Mouse (Mus musculus) kidney, embryonic 14.5 days (tissue): ENCODE measurements around the gene Scube2. TPM values are rescaled to one million over a fixed set of nuclear protein-coding genes. Genes with fewer than 3 reads are reported as not detected.

Experiments used
- ATAC-seq: fragments of 200-750 bp; cut with Nextera tagmentation; 2 replicates; pipeline ENCODE4 v1.8.0; 2017; ENCODE audit warnings: moderate number of reproducible peaks, mild to moderate bottlenecking, moderate TSS enrichment, moderate library complexity; ENCODE audit not compliant: low FRiP score, low TSS enrichment
- H3K27ac ChIP-seq: fragments of 300-500 bp; sonication (generic); 2 replicates; pipeline ENCODE4 v1.5.1; 2014; ENCODE audit warnings: low read depth, mild to moderate bottlenecking, low read length, moderate library complexity, mixed read lengths
- H3K27me3 ChIP-seq: fragments of 300-500 bp; sonication (generic); 2 replicates; pipeline ENCODE4 v1.6.1; 2014; ENCODE audit warnings: mild to moderate bottlenecking, low read length; ENCODE audit not compliant: control insufficient read depth, insufficient read depth
- H3K36me3 ChIP-seq: fragments of 300-500 bp; sonication (generic); 2 replicates; pipeline ENCODE4 v1.6.1; 2014; ENCODE audit warnings: low read length, mixed read lengths; ENCODE audit not compliant: control insufficient read depth, insufficient read depth
- H3K4me1 ChIP-seq: fragments of 300-500 bp; sonication (generic); 2 replicates; pipeline ENCODE4 v1.6.1; 2014; ENCODE audit warnings: low read length, mixed read lengths; ENCODE audit not compliant: control insufficient read depth, insufficient read depth
- H3K4me2 ChIP-seq: fragments of 300-500 bp; sonication (generic); replicated peaks from 2 replicates; pipeline ENCODE4 v1.6.1; 2014; ENCODE audit warnings: low read depth, mild to moderate bottlenecking, low read length
- H3K4me3 ChIP-seq: fragments of 300-500 bp; sonication (generic); 2 replicates; pipeline ENCODE4 v1.5.1; 2014; ENCODE audit warnings: mild to moderate bottlenecking, low read length
- H3K9ac ChIP-seq: fragments of 300-500 bp; sonication (generic); 2 replicates; pipeline ENCODE4 v1.6.1; 2014; ENCODE audit warnings: low read depth, mild to moderate bottlenecking, low read length, moderate library complexity
- H3K9me3 ChIP-seq: fragments of 300-500 bp; sonication (generic); 2 replicates; pipeline ENCODE4 v1.6.1; 2016; ENCODE audit warnings: low read length; ENCODE audit not compliant: control insufficient read depth
- WGBS: fragments of 180-500 bp; shearing (Covaris S2); extraction: QIAGEN DNeasy Blood & Tissue Kit; methylation state at CpG from one replicate; pipeline ENCODE4 v1.1.7; 2014; 5-methylcytosine and 5-hydroxymethylcytosine counted together
- polyA plus RNA-seq: library from polyadenylated mRNA; unstranded; fragments of >200 nt; fragmentation: Nextera tagmentation; extraction: Ambion mirVana; gene quantifications from 2 replicates; pipeline ENCODE4 v1.2.1, GENCODE M21; 2014

The Scube2 gene
- 0.34 and 0.77 TPM in 2 replicates for polyA plus RNA-seq

DNA sequence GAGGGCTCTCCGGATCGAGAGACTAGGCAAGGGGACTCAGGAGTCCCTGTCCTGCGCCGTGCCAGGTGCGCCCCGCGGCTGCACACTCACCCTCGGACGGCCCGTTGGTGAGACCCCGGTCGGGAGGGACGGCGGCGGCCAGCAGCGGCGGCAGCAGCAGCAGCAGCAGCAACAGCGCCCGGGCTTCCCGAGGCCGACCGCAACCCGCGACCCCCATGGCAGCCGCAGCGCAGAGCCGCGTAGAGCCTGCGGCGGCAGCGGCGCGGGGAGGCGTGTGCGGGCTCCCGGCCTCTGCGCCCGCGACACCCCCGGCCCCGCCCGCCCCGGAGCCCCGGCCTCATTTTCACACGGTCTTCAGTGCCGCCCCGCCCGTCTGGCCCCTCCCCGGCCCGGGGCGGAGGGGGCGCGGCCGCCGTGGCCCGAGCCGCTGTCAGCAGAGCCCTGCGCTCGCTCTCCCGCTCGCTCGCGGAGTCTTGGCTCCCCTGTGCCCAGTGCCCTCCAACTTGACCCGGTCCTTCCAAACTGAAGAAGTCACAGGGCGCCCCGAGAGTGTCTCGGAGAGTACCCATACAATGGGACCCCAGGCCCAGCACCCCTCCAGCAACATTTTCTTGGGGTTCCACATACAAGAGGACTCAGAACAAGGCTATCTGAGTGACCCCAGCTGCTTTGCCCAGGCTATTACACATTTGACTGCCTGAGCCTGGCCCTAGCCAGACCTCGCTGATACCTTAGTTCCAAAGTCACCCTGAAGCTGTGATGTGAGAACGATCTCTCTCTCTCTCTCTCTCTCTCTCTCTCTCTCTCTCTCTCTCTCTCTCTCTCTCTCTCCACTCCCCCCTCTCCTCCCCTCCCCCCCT, at the start of gene Scube2:
Gene Scube2, minus strand, starts transcription at position 310 of the 860 bp plus-strand sequence.
- Histone ChIP-seq H3K4me2 (peak within 1 kb of the TSS; percentile 98), H3K4me3 (peak within 1 kb of the TSS; percentile 56), H3K27me3 (peaks cover 24% of the 10 kb centered on the region), H3K9me3 (no peaks in the 10 kb centered on the region), H3K36me3 (no peaks in the 10 kb centered on the region), H3K9ac (peak within 1 kb of the TSS; percentile 65), H3K27ac (no peak within 1 kb of the TSS), H3K4me1 (0 out of 2 replicates have a peak, but pooled peaks cover 7% of the 10 kb centered on the region)
- under 1% methylated on average over 55 of the region's 69 CpGs for WGBS
- ATAC-seq = peak; percentile 80

DNA sequence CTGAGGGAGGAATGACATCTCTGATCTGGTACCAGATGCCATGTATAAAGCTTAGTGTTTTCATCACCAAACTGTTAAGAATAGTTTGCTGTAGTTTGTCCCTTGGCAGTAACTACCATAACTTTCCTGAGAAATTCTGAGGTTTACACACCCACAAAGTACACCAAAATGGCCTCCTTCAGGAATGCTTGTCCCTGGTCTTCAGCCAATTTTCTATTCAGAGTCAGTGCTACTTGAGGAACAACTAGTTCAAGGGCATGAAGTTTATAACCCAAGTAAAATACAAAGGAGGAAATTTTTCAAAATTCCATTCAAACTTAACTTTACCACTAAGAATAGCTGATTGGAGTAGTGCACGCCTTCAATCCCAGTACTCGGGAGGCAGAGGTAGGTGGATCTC, 40.7 kb upstream of the Scube2 start:
- 96% methylated on average over 2 of the region's 2 CpGs for WGBS
- H3K9ac ChIP-seq = no peak overlapping the region
- H3K4me3 ChIP-seq = no peak overlapping the region
- H3K4me1 ChIP-seq = no peaks in the 10 kb centered on the region
- no peak overlapping the region for H3K4me2 ChIP-seq
- ATAC-seq = no peak
- H3K27ac ChIP-seq = no peak overlapping the region
- no peaks in the 10 kb centered on the region for H3K27me3 ChIP-seq
- H3K9me3 ChIP-seq = no peaks in the 10 kb centered on the region
- H3K36me3 ChIP-seq = peaks cover 74% of the 10 kb centered on the region

DNA sequence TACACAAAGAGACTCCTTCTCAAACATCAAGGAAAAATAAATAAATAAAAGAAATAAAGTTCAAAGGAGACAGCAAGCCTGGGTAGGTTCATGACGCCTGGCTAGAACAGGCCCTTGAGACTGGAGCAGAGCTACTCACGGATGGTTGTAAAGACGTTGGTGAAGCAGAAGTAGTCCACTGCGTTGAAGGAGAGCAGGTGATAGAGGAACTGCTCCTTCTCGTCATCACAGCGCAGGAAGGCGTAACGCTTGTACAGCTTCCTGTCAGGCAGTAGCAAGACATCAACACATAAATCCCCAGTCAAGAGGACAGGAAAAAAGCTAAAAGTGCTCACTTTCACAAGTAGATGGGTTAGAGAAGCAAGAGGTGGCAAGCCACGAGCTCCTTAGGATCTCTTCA, 35.4 kb upstream of the Scube2 start:
- Histone ChIP-seq H3K4me2 (no peak overlapping the region), H3K4me1 (no peaks in the 10 kb centered on the region), H3K36me3 (peaks cover 90% of the 10 kb centered on the region), H3K27me3 (no peaks in the 10 kb centered on the region), H3K27ac (no peak overlapping the region), H3K9ac (no peak overlapping the region), H3K4me3 (no peak overlapping the region), H3K9me3 (no peaks in the 10 kb centered on the region)
- ATAC-seq = no peak
- 85% methylated on average over 9 of the region's 9 CpGs for WGBS

DNA sequence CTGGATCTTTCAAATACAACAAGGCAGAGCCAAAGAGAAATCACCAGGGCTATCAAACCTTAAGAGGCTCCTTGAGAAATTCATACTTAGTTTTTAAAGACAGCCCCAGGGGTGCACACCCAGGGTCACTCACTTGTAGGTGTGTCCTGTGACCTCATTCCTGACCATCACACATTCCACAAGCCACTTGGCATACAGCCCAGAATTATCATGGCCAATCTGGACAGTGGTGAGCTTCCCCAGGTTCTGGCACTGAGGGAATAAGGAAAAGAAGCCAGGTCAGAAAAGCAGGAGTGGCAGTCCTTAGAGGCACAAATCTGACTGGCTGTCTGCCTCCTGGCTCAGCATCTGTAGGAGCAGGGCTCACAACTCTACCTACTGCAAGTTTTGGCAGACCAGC, 33.4 kb upstream of the Scube2 start:
- Histone ChIP-seq H3K9ac (no peak overlapping the region), H3K4me1 (no peaks in the 10 kb centered on the region), H3K36me3 (peaks cover 91% of the 10 kb centered on the region), H3K27ac (no peak overlapping the region), H3K4me3 (no peak overlapping the region), H3K27me3 (no peaks in the 10 kb centered on the region), H3K4me2 (no peak overlapping the region), H3K9me3 (no peaks in the 10 kb centered on the region)
- no peak for ATAC-seq

DNA sequence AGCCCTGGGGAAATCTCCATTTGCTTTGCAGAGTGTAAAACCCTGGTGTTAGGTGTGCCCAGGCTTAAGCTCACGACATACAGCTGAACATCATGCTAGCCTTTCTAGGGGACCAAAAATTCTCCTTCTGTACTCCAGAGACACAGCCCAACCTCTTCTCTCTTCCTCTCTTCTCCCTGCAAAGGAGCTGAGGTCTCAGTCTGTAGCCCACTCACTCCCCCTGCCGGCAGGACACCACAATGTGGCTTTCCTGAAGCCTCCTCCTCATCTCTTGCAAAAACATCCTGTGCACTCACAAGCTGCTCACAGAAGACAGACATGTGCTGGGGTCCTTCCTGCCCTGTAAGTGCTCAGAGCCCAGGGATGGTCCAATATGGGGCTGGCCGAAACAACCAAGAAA, 27.1 kb upstream of the Scube2 start:
- no peak for ATAC-seq
- no peaks in the 10 kb centered on the region for H3K27me3 ChIP-seq
- 43% methylated on average over 3 of the region's 3 CpGs for WGBS
- H3K27ac ChIP-seq = no peak overlapping the region
- H3K4me2 ChIP-seq = no peak overlapping the region
- H3K9me3 ChIP-seq = no peaks in the 10 kb centered on the region
- H3K36me3 ChIP-seq = peaks cover 57% of the 10 kb centered on the region
- H3K9ac ChIP-seq = no peak overlapping the region
- no peaks in the 10 kb centered on the region for H3K4me1 ChIP-seq
- no peak overlapping the region for H3K4me3 ChIP-seq

DNA sequence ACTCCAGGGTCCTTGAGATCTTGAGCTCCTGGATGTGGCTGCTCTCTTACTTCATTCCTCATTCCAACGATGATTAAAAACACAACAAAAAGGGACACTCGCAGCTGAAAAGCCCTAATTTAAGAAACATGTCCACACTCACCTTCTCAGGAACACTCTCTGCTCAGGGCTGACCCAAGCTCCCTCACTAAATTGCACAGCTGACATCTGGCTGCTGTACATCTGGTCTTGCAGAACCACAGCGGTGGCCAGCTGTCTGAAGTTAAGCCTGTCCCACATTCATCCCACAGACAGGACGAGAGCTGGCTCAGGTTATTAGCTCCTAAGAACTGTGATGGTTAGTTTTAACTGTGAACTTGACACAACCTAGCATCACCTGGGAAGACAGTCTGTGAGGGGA, 26.3 kb upstream of the Scube2 start:
- WGBS = 90% methylated on average over 4 of the region's 4 CpGs
- Histone ChIP-seq H3K4me3 (no peak overlapping the region), H3K36me3 (peaks cover 49% of the 10 kb centered on the region), H3K4me2 (no peak overlapping the region), H3K9ac (no peak overlapping the region), H3K27me3 (no peaks in the 10 kb centered on the region), H3K27ac (no peak overlapping the region), H3K9me3 (peaks cover 1% of the 10 kb centered on the region; the same call in 1 of the 2 replicates), H3K4me1 (no peaks in the 10 kb centered on the region)
- ATAC-seq = no peak

DNA sequence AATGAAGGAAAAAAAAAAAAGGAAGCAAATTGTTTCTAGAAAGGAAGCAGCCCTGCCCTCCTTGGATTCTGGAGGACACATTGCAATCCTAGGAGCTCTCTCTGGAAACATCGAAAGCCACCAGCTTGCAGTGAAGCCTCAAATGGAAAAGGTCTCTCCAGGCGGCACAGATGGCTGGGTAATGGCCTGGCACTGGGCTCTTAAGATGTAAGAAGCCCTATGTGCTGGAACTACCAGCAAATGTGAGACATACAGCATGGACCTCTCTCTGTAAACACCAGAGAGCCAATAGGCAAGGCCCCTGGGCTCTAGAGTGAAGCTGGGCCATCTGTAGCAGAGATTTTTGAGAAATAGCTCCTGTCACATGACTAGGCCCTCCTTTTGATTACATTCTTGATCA, 24.8 kb upstream of the Scube2 start:
- no peak overlapping the region for H3K4me2 ChIP-seq
- H3K36me3 ChIP-seq = peaks cover 34% of the 10 kb centered on the region
- ATAC-seq = no peak
- H3K27me3 ChIP-seq = no peaks in the 10 kb centered on the region
- no peak overlapping the region for H3K9ac ChIP-seq
- no peak overlapping the region for H3K4me3 ChIP-seq
- H3K4me1 ChIP-seq = no peaks in the 10 kb centered on the region
- WGBS = 94% methylated on average over 2 of the region's 2 CpGs
- peaks cover 4% of the 10 kb centered on the region; the same call in 1 of the 2 replicates for H3K9me3 ChIP-seq
- no peak overlapping the region for H3K27ac ChIP-seq

DNA sequence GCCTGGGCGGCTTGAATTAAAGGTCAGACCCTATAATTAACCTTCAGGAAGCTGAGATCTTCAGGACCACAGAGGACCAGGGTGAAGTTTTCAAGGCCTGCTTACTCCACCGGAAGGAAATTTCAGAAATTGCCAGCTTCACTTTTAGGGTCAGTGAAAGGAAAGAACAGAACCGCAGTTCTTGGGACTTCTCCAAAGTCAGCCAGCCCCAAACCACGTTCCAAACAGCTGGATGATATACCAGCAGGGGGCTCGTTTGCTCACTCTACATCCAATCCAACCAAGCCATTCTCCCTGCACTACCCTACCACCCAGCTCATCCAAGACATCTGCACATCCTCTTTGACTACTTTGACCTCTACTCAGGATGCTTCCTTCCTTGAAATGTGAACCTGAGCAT, 23.8 kb upstream of the Scube2 start:
- Histone ChIP-seq H3K27ac (no peak overlapping the region), H3K36me3 (peaks cover 24% of the 10 kb centered on the region), H3K9me3 (peaks cover 4% of the 10 kb centered on the region; the same call in 1 of the 2 replicates), H3K4me3 (no peak overlapping the region), H3K27me3 (no peaks in the 10 kb centered on the region), H3K4me2 (no peak overlapping the region), H3K9ac (no peak overlapping the region), H3K4me1 (no peaks in the 10 kb centered on the region)
- no peak for ATAC-seq
- WGBS = 70% methylated on average over 5 of the region's 5 CpGs

DNA sequence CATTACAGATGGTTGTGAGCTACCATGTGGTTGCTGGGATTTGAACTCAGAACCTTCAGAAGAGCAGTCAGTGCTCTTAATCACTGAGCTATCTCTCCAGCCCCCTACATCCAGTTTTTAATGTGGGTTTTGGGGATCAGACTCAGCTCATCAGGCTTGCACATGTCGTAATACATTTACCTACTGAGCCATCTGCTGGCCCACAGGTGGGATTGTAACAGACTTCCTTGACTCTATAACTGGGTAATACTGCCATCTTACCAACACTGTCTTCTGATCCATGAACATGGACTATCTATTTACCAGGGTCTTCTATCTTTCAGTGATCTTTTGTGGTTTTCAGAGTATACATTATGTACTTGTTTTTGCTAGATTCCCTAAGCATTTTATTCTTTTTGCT, 20.8 kb upstream of the Scube2 start:
- WGBS = 89% methylated on average over 1 of the region's 1 CpGs
- Histone ChIP-seq H3K27me3 (no peaks in the 10 kb centered on the region), H3K4me2 (no peak overlapping the region), H3K9me3 (peaks cover 4% of the 10 kb centered on the region; the same call in 1 of the 2 replicates), H3K36me3 (peaks cover 1% of the 10 kb centered on the region), H3K4me3 (no peak overlapping the region), H3K27ac (no peak overlapping the region), H3K9ac (no peak overlapping the region), H3K4me1 (no peaks in the 10 kb centered on the region)
- ATAC-seq = no peak
